Mouse (Mus musculus) kidney, adult 2 months (tissue): ENCODE data around the gene Lao1.

Experiments used
- CTCF ChIP-seq: fragments of 200-500 bp; conservative IDR thresholded peaks from 2 replicates; pipeline ENCODE4 v1.5.1; 2011; ENCODE audit warnings: low read depth, mild to moderate bottlenecking, control low read depth, low read length, moderate library complexity, mixed read lengths; ENCODE audit not compliant: insufficient read depth, insufficient read length
- POLR2A ChIP-seq: fragments of 200-500 bp; IDR thresholded peaks from one replicate; pipeline ENCODE4 v1.6.1; 2011; ENCODE audit warnings: low read depth, low read length, control low read depth

DNA sequence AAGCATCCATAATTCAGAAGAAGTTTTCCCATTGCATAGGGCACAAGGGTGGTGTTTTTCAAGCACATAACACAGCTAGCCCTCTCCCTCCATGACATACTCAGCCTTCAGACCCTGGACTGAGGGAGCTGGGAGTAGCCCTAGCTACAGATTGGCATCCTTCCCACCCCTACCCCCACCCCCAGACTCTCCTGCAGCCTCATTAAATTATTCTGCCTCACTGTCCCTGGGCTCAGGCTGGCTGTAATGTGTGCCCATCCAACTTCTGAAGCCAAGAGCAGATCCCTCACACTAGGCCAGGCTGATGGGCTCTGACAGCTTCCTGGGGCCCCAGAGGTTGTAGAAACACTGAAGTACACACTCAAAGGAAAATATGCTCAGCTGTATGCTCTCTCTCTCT, 53.6 kb downstream of the Lao1 start:
- TF ChIP-seq POLR2A (no peak), CTCF (no peak)
